Mouse (Mus musculus) lung, postnatal 4 days (tissue): Measurements from ENCODE around the gene Krtap14.

Experiments
- DNase-seq, 2 experiments: peaks; one replicate each; pipeline ENCODE4 v3.0.0; 2021

The Krtap14 gene

DNA sequence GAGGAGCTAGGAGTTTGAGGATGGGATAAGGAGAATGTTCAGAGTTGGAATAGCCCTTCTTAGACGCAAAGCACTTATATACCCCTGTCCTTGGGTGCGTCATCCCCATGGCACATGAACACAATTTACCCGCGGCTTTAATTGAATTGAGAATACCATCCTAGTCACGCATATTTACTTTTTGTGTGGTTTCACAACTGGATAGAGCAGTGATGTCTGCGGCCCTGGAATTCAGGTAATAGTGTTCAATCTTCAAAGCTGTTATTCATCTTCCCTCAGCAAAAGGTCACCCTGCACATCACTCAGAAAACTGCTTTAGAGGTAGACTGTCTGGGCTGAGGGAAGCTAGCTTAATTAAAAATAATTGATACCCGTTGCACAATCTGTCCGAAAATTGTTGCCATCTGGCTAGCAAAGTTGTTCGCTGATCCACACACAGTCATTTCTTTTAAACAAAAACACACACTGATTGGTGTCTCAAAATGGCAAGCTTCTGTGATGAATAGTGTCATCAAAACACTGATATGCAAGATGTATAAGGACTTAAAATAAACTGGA is at the start of gene Krtap14:
Krtap14 (minus strand) TSS at position 51 of the 558 bp plus-strand sequence.
- DNase-seq = no peak

- no peak for DNase-seq
Observed at GRCm38 (mm10) chr16:88874169-88874568, 48.2 kb upstream of the Krtap14 start, which contains the start of gene Krtap19-2. Gene Krtap19-2, minus strand, starts transcription at chr16:88874269.

- no peak for DNase-seq
Observed at GRCm38 (mm10) chr16:88869311-88869710, 43.4 kb upstream of the Krtap14 start, which contains the start of gene Krtap19-1. Gene Krtap19-1, minus strand, starts transcription at chr16:88869411.

GRCm38 (mm10) chr16:88864887-88865407 is 39.0 kb upstream of the Krtap14 start:
- DNase-seq = no peak

DNA sequence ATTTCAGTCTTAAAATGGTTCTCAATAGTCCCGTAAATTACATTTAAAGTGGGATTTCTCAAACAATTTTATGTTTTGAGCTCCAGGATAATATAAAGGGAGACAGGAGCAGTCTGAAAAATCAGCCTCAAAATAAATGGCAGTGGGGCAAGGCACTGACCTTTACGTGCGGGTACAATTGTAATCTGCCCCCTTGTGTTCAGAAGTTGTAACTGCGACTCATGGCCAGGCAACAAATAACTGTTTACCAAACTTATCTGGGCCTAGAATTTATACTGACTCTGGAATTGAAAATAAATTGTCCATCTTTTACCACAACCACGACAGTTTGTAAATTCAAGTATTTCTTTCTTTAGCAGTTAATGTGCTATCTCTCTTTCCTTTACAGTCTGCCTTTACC is 25.5 kb upstream of the Krtap14 start:
- DNase-seq = no peak

- no peak for DNase-seq
Observed at GRCm38 (mm10) chr16:88848558-88848957, 22.6 kb upstream of the Krtap14 start.

DNA sequence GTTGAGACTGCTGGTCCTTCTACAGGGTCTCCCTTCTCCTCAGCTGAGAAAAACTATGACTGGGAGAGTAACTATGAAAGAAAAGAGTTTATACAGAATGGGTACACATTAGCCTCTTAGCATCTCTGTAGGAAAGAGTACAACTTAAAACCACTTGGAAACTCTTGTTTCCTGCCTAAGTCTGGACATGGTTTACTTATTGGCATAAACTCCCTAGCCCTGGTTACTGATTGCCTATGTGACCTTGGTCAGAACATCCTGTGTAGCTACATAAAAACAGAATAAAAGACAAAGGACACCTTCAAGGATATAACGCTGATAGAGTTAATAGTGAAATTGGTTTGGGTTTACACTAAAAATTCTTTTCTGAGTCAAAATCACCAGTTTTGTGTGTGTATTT is 21.4 kb upstream of the Krtap14 start:
- DNase-seq = no peak

DNA sequence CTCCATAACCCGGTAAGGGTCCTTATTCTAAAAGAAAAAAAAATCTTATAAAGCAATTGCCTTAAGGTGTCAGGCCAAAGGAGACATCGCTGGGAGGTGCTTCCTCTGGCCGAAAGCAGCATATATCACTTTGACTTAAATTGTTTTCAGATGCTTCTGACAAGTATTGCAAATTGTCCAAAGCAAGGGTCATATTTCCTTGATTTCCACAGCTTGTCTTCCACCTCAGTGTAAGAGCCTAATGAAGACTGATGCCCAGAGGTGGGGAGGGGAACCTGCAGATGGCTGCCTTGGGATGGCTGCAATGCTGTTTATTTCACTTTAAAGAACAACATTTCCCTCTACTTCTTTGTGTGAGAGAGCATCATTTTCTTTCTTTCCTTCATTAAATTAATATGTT is 1.0 kb upstream of the Krtap14 start:
- DNase-seq = no peak

DNA sequence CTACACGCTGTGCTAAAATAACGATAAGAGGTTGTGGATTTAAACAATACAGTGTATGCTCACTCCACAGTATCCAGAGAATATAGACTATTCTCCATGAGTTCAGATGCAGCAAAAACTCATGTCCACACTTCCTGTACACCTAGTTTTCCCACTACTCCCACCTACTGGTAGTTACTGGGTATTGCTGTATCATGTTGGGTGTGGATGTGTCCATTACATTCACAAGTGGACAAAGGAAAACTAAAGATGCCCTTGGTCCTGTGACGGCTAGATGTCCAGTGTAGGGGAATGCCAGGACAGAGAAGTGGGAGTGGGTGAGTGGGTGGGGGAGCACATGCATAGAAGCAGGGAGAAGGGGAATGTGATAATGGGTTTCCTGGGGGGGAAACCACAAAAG is 2.2 kb downstream of the Krtap14 start:
- no peak for DNase-seq

GRCm38 (mm10) chr16:88820066-88820465 is 5.9 kb downstream of the Krtap14 start, which contains the start of gene Krtap15:
Gene Krtap15, plus strand, starts transcription at chr16:88820215.
- DNase-seq = no peak

GRCm38 (mm10) chr16:88811827-88812226 is 14.1 kb downstream of the Krtap14 start, which contains the start of gene Gm20741:
Gene Gm20741, minus strand, starts transcription at chr16:88812220.
- DNase-seq = no peak

- DNase-seq = no peak
Observed at GRCm38 (mm10) chr16:88786786-88787185, 39.2 kb downstream of the Krtap14 start.

GRCm38 (mm10) chr16:88777596-88777995 is 48.3 kb downstream of the Krtap14 start, which contains the start of gene Gm5965:
Gene Gm5965, plus strand, starts transcription at chr16:88777896.
- DNase-seq = no peak

- no peak for DNase-seq
Observed at GRCm38 (mm10) chr16:88774106-88774505, 51.8 kb downstream of the Krtap14 start, which contains the start of gene 2310057N15Rik. Gene 2310057N15Rik, minus strand, starts transcription at chr16:88774206.
